Mouse (Mus musculus) lung, postnatal 10 days (tissue): Measurements from ENCODE around the gene Cdc42bpg.
A peak's percentile ranks its signal among the peaks of the same experiment; 100 is the strongest.
"Not testable (repeated sequence)": the region's sequence is repeated elsewhere in the genome, so short reads cannot be mapped to it uniquely, and the experiment has no call there.

Source experiments
- DNase-seq: peaks from one replicate; pipeline ENCODE4 v3.0.0; 2021

Cdc42bpg gene

GRCm38 (mm10) chr19:6299450-6300267 lies 6.6 kb upstream of the Cdc42bpg start:
- peak; percentile 58 for DNase-seq

- peak; percentile 83 for DNase-seq
Observed at GRCm38 (mm10) chr19:6300402-6300841, 5.8 kb upstream of the Cdc42bpg start.

GRCm38 (mm10) chr19:6302114-6302513 lies 4.1 kb upstream of the Cdc42bpg start:
- DNase-seq = no peak

- peak; percentile 57 for DNase-seq
Observed at GRCm38 (mm10) chr19:6302522-6302921, 3.7 kb upstream of the Cdc42bpg start.

- no peak for DNase-seq
Observed at GRCm38 (mm10) chr19:6303831-6304230, 2.4 kb upstream of the Cdc42bpg start.

- DNase-seq = peak; percentile 97
Observed at GRCm38 (mm10) chr19:6304787-6305516, 1.3 kb upstream of the Cdc42bpg start.

- no peak for DNase-seq
Observed at GRCm38 (mm10) chr19:6305517-6306115, 640 bp upstream of the Cdc42bpg start.

GRCm38 (mm10) chr19:6306586-6306985 lies 330 bp downstream of the Cdc42bpg start:
- DNase-seq = peak; percentile 93

GRCm38 (mm10) chr19:6307733-6308531 lies 1.7 kb downstream of the Cdc42bpg start:
- DNase-seq = peak; percentile 73

GRCm38 (mm10) chr19:6310181-6310580 lies 3.9 kb downstream of the Cdc42bpg start:
- DNase-seq = no peak

GRCm38 (mm10) chr19:6311783-6312182 lies 5.5 kb downstream of the Cdc42bpg start:
- not testable (repeated sequence) for DNase-seq

GRCm38 (mm10) chr19:6313796-6314195 lies 7.5 kb downstream of the Cdc42bpg start:
- no peak for DNase-seq

- DNase-seq = peak; percentile 82
Observed at GRCm38 (mm10) chr19:6314513-6314912, 8.3 kb downstream of the Cdc42bpg start.

- DNase-seq = no peak
Observed at GRCm38 (mm10) chr19:6315573-6315972, 9.3 kb downstream of the Cdc42bpg start.

- no peak for DNase-seq
Observed at GRCm38 (mm10) chr19:6318145-6318544, 11.9 kb downstream of the Cdc42bpg start.

GRCm38 (mm10) chr19:6321358-6321757 lies 15.1 kb downstream of the Cdc42bpg start:
- no peak for DNase-seq

GRCm38 (mm10) chr19:6321786-6322621 lies 15.7 kb downstream of the Cdc42bpg start:
- DNase-seq = peak; percentile 76

GRCm38 (mm10) chr19:6324751-6325150 lies 18.5 kb downstream of the Cdc42bpg start:
- no peak for DNase-seq

GRCm38 (mm10) chr19:6331178-6331577 lies 24.9 kb downstream of the Cdc42bpg start:
- no peak for DNase-seq

GRCm38 (mm10) chr19:6331719-6332516 lies 25.7 kb downstream of the Cdc42bpg start:
- peak; percentile 85 for DNase-seq
